Mouse (Mus musculus): ENCODE measurements around the gene Mrpl53.

GRCm38 (mm10) chr6:83138056-83138455, 29.2 kb downstream of the Mrpl53 start:
- TF ChIP-seq POLR2A (IDR thresholded peaks at IDR 0.05; ENCODE audit: control insufficient read depth, extremely low read depth, insufficient read depth, low read length, poor library complexity) (no peak), CTCF (IDR thresholded peaks at IDR 0.05; ENCODE audit: borderline replicate concordance, control insufficient read depth, extremely low read depth, insufficient read depth, low read length, poor library complexity) (no peak)

All from thymus, adult 2 months (tissue).